Mouse (Mus musculus) right cerebral cortex, postnatal 36 days (tissue): ENCODE data around the gene Dusp10.

Experiments used
- DNase-seq, 2 experiments: peaks; one replicate each; pipeline ENCODE4 v3.0.0; 2022; ENCODE audit warnings: low spot score in 2 of 2, mixed read lengths in 1 of 2

Dusp10 gene

GRCm38 (mm10) chr1:184030070-184030802 is 17.1 kb downstream of the Dusp10 start:
- DNase-seq: no peak

GRCm38 (mm10) chr1:184032682-184033389 is 19.7 kb downstream of the Dusp10 start:
- no peak for DNase-seq

- DNase-seq: peak; percentile 20 to 38
Measured at GRCm38 (mm10) chr1:184033390-184034010, 20.4 kb downstream of the Dusp10 start.

- DNase-seq: peak; percentile 98
Measured at GRCm38 (mm10) chr1:184034011-184034557, 21.0 kb downstream of the Dusp10 start, which contains the start of gene 1700056E22Rik. 1700056E22Rik (minus strand) TSS chr1:184034301.

- no peak for DNase-seq
Measured at GRCm38 (mm10) chr1:184034741-184035181, 21.7 kb downstream of the Dusp10 start.

- no peak for DNase-seq
Measured at GRCm38 (mm10) chr1:184035346-184035903, 22.3 kb downstream of the Dusp10 start.

GRCm38 (mm10) chr1:184037802-184038201 is 24.7 kb downstream of the Dusp10 start:
- DNase-seq: no peak

DNA sequence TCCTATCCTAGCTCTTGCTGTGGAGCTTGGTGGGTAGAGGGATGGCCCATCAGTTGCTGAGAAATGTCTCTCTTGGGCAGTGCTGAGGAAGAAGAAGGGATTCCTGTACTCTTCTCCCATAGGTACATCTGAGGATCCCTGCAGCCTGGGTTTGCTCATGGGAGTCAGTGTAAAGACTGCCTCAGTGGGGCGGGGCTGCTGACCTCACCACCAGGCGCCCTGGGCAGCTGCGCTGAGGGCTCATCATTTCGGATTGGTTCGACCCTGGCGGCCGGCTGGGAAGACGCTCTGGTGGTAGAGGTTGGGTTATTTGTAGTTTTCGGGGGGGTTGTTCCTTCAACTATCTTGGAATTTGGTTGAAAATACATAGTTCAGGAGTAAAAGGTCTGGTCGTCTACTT is 26.2 kb downstream of the Dusp10 start:
- no peak for DNase-seq

GRCm38 (mm10) chr1:184040181-184040580 is 27.1 kb downstream of the Dusp10 start:
- no peak for DNase-seq

DNA sequence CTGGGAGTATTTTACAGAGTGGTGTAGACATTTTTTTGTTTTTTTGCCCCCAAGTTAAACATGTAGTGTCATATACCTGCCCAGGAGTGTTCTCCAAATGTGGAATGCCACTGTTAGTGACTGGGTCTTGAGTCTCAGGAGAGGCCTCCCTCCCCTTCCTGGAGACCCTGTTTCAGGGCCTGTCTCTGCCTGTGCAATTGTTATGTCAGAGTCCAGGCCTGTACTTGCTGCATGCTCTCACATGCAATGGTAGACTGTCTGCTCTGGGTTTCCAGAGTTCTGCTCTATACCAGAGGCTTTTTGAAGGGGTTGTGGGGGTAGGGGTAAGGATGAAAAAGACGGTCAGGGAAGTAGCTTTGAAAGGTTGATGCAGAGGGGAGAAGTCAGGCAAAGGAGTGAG is 27.8 kb downstream of the Dusp10 start:
- DNase-seq: no peak

DNA sequence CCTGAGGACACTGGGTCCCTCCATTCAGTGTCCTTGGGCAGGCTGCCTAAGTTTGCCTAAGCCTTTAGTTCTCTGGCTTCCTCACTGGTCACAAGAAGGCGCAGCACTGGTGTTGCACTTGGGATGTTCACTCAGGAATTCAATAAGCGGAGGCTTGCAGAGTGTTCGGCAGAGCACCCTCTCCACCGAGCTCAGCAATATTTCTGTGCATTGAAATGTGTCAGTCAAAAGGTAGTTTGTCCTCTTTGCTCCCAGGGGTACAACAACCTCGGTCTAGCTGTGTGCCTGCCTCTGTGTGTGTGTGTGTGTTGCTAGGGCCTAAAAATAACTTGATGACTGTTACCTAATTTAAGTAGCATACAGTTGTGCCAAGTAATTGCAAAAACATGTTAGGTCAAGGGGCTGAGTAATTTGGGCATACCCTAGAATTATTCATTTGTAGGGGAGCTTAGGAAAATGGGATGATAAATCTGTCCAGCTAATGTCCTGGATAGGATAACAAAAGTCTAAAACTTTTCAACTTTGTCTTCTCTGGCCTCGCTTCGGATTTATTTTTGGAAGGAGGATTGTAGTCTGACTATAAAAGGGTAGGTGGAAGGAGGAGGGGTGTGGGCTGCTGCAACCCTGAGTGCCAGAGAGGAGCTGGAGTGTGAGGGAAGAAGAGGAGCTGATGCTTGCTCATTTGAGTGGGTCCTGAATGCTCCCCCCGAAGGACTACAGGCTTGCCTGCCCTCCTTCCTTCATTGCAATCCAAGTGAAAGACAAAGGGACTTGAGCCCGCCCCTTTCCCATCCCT is 28.9 kb downstream of the Dusp10 start:
- no peak for DNase-seq

GRCm38 (mm10) chr1:184042745-184043144 is 29.6 kb downstream of the Dusp10 start:
- no peak for DNase-seq

GRCm38 (mm10) chr1:184043391-184043790 is 30.3 kb downstream of the Dusp10 start:
- DNase-seq: no peak

- DNase-seq: no peak
Measured at GRCm38 (mm10) chr1:184046070-184046677, 33.1 kb downstream of the Dusp10 start.

- no peak for DNase-seq
Measured at GRCm38 (mm10) chr1:184047818-184048217, 34.7 kb downstream of the Dusp10 start.

GRCm38 (mm10) chr1:184048675-184049418 is 35.7 kb downstream of the Dusp10 start:
- DNase-seq: no peak

GRCm38 (mm10) chr1:184051286-184051685 is 38.2 kb downstream of the Dusp10 start:
- no peak for DNase-seq

DNA sequence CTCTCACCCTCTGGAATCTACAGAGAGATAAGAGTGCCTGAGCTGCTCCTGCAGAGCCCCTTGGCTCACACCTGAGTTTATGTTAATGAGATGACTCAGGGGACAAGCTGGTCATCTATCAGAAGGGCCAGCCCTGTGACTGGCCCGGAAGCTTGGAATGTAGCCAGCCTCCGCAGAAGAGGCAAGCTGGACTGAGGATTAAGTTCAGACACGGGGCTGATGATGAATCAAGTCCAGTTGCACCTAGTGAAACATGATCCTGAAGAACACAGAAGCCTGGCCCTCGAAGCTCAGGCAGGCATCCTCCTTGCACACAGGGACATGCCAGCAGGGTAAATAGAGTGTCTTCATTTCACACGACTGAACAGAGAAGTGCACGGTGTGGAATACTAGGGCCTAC is 38.7 kb downstream of the Dusp10 start:
- no peak for DNase-seq

GRCm38 (mm10) chr1:184052331-184052730 is 39.2 kb downstream of the Dusp10 start:
- DNase-seq: no peak

GRCm38 (mm10) chr1:184053141-184053540 is 40.0 kb downstream of the Dusp10 start:
- no peak for DNase-seq
